Mouse (Mus musculus) spleen, adult 12 weeks (tissue): ENCODE data around the gene Col8a1.

Experiments
- DNase-seq: peaks from one replicate; pipeline ENCODE4 v3.0.0; 2022; ENCODE audit warnings: low spot score

The Col8a1 gene

DNA sequence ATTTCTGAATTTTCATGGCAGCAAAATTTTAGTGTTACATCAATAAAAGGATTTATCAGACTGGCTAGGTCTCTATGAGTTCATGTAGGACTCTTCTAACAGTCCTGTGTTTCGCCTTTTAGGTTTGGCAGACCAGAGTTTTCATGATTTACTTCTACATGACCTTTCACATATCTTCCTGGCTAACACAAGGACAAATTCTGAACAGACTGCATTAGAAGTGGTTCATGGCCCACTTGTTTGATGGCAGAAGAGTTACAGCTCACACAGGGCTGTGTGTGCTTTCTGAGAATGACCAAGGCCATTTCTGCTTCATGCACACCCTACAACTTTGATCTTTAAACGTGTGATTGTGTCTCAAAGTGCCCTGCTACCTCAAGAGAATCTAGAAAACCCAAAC lies 82.3 kb downstream of the Col8a1 start:
- DNase-seq = no peak

DNA sequence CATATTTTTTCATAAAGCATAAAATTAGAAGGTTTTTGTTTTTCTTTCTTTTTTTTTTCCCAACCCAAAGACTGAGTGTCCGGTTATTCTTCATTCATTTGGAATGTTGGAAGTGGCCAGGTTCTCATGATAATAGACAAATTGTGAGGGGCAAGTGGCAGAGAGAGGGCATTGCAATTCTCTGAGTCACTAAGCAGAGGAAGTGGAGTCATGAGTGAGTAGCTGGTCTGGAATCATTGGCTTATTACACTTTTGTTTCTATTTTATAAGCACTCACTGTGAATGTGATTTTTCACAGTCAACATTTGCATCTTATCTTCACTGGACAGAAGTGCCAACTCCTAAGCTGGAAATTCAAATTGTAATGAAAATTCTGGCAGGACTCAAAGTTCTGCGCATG lies 82.9 kb downstream of the Col8a1 start:
- no peak for DNase-seq

DNA sequence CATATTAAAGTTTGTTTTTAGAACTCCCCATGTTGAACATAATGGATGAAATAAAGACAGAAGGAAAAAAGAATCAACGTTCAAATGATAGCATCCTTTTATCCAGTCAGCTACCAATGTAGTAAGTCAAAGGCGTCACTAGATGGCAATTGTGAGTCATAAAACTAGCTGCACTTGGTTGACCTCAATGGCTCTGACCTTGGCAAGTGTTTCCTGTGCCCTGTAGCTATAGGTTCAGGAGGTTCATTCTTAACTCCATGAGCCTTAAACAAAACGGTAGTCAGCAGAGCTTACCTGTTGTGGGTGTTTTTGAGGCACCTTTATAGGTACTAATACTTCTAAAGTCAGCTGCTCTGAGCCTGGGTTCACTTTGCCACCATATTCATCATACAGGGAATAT lies 85.2 kb downstream of the Col8a1 start:
- no peak for DNase-seq

DNA sequence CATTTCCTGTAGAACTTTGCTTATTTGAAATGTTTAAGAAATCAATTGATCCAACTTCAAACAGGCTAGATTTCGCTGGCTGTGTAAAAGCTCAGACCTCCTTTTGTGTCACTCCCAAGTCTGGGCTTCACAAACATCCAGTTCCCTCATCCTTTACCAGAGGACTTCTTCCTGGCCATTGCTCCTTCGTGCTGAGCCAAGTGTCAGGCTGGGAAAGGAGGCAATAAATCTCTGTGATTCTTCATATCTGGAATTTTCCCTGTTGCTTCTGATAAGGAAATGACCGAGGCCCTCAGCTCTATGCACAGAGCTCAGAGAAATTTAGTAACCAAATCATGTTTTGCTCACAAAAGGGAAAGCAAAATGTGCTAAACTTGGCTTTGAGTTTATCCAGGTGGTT lies 91.9 kb downstream of the Col8a1 start:
- no peak for DNase-seq

DNA sequence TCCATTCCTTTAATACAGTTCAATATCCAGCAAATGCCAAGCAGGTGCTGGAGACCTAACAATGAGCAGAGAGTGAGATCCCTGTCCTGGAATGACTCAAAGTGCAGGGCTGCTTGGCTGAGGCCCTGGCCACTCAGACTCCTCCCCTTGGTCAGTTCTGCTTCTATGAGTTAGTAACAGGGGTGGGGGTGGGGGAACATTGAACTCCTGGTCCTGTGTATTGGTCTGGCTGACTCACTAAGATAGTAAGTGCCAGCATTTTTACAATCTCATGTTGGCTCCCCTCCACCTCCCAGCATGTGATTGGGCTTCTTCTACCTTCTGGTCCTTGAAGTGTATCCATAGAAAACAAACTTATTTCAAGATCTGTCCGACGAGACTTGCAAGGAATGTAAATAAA lies 104.6 kb downstream of the Col8a1 start:
- no peak for DNase-seq

GRCm38 (mm10) chr16:57641346-57641885 lies 113.1 kb downstream of the Col8a1 start:
- DNase-seq = no peak

DNA sequence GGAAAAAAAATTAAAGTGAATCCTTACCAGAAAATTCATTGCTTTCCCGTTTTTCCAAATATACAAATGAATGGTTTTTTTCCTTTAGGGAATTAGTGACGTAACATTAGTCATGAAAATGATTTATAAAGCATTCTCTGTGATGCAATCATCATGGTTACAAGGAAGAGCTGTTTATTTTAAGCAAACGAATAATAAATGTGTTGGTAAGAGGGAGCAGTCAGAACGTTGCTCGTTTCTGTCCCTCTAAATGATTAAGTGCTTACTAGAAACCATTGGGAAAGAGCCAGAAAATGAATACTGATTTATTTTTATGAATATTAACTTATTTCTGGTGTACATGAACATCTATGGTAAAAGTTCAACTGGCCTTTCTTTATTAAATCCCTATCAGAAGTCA lies 119.8 kb downstream of the Col8a1 start:
- DNase-seq = no peak

DNA sequence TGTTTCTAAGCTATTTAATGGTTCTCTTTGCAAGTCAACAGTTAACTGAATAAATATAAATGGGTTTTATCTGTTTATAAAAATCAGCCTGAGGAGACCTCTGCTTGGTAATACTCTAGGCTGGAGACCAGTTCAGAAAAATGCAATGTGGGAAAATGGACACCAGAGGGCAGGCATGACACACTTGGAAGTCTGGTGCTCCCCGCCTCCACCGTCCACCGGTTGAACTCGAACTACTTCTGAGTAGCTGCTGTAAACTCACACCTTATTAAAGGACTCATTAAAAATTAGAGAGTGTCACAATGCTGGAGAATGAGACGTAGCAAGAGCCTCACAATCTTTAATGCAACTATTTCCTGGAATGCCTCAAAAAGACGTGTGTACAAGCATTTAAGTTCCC lies 120.3 kb downstream of the Col8a1 start:
- DNase-seq = peak; percentile 5

DNA sequence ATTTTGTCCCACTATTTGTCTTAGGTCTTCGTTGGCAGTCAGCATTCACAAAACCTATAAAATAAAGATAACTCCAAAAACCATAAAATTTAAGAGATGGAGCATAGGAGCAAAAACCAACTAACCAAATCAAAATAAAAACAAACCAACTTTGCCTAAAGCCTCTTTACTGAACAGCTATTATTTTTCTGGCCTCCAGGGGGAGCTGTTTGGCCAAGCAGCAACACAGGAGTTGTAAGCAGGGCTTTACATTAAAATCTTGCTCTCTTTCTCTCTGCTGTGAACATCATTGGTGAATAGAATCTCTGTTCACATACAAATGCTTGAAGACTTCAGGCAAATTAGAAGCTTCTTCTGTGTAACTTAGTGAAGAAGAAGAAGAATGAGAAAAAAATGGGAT lies 142.8 kb downstream of the Col8a1 start:
- no peak for DNase-seq

- DNase-seq = peak; percentile 83
Measured at GRCm38 (mm10) chr16:57606444-57607227, 147.9 kb downstream of the Col8a1 start, which contains the start of gene Cmss1. Gene Cmss1, minus strand, starts transcription at chr16:57606864.

- no peak for DNase-seq
Measured at GRCm38 (mm10) chr16:57601031-57601430, 153.5 kb downstream of the Col8a1 start.

DNA sequence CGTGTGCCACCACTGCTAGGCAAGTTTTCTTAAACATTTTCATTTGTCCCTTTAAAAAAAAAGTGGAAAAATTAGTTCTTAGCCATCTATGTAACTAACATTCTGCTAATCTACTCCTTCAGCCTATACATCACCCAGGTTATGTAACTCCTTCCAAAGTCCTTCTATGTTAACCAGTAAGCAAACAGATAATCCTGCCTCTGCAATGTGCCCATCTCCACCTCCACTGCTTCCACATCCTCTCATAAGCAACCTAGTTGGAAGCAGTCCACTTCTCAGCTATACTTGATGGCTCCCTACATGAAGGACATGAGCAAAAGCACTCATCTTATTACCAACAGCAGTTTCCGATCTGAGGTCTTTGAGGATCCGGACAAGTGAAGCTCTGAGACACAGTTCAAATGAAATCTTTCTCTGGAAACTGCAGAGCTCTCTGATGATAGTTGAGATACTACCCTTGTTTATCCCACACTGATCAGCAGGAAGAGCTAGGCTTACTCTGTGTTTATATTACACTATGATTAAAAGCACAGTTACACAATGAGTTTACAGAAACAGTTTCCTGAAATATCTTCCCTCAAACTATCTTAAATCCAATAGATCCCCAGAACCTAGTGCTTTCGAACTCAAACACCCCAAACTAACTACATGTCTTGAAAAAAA lies 157.1 kb downstream of the Col8a1 start:
- no peak for DNase-seq

- no peak for DNase-seq
Measured at GRCm38 (mm10) chr16:57593422-57594157, 160.9 kb downstream of the Col8a1 start.

DNA sequence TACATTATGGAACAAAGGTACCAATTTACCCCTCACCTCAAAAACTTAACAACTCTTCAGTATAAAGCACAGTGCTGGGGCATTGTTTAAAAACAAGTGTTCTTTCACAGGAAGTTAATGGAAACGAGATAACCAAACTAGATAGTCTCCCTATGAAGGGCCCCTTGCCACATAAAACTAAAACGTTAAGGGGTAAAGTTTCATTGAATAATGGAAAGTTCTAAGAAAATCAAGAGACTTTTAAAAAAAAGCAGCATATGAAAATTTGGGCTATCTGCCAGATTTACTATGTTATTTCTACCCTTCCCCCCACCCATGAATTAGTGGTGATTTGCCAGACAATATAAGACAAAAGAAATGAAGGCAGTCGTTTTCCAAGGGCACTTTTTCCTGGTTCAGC lies 169.3 kb downstream of the Col8a1 start:
- DNase-seq = no peak

- DNase-seq = no peak
Measured at GRCm38 (mm10) chr16:57582008-57582407, 172.5 kb downstream of the Col8a1 start.

DNA sequence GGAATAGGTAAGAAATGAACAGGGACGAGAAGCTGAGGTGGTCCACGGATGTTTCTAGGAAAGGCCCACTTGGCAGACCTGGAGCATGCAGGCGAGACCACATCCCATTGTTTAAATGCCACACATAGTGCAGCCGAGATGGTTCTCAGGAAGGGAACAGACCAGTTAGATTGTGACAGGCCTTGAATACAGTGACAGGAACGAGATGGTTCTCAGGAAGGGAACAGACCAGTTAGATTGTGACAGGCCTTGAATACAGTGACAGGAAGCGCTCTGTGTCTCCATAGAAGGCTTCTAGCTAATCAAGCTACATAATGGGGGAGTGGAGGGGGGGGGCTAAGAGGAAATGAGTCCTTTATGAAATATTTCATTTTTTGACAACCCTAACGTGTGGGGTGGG lies 174.5 kb downstream of the Col8a1 start:
- DNase-seq = no peak

DNA sequence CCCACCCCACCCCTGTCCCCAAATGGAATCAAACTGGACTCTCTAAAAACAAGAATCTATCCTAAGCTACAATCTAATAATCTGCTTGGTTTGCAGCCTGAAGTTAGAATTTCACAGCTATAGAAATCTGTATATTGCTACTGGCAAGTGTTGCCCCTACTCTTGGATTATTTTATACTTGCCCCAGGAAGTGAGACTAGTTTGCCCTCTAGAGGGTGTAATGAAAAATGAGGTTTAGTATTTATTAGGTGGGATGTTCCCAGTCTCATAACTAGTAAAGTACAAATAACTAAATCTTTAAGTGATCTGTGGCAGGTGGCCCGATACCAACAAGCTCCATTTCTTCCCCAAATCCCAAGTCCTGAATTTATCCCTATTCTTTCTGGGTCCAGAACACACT lies 177.0 kb downstream of the Col8a1 start:
- DNase-seq = no peak

DNA sequence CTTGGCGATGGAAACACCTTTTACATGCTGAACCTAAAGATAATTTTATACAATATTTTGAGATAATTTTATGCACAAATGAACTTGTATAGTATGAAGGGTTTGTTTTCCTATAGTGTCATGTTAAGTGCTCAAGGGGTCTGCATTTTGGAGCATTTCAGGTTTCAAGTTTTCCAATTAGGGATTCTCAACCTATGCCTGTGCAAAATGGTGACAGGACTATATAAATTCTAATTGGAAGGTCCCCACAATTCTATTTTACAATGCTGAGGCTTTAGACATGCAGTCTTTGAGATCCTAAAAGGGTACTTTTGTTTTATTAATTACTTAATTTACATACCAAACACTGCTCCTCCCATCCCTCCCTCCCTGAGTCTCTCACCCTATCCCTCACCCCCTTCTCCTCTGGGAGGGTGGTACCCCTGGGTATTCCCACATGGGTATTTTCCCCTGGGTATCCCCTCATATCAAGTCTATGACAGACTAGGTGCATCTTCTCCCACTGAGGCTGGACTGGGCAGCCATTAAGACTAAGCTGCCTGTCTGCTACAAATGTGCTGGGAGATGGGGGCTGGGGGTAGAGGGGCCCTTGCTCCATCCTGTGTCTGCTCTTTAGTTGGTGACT lies 178.7 kb downstream of the Col8a1 start:
- no peak for DNase-seq
